Mouse (Mus musculus): ENCODE results near the gene Cstb. TPM values are rescaled to one million over a fixed set of nuclear protein-coding genes. Genes with fewer than 3 reads are reported as not detected.

The Cstb gene
- total and polyA plus RNA-seq, 3 experiments, result 71.9 to 76.7 TPM; not detected in 1

GRCm38 (mm10) chr10:78474759-78475158 lies 49.3 kb downstream of the Cstb start:
- peaks cover 14 to 43% of the 10 kb centered on the region in 2 experiments for H3K4me1 ChIP-seq (ENCODE audit: control insufficient read depth in 1 of 2, insufficient read depth in 2 of 2, low read length in 2 of 2)

DNA sequence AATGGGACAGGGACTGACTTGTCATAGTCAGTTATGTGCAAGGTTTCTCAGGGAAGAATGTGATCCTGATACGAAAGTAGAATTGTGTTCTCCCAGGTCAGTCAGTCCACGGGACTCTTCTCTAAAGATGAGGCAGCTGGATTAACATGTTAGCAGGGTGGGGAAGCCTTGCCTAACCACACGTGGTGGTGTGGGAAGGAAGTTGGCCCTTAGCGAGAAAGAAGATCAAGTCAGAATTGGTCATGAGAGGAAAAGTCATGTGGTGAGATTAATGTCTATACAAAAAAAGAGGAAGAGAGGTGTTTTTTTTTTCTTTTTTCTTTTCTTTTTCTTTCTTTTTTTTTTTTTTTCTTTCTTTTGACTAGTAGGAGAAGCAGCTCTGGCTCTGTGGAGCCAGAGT lies 51.4 kb downstream of the Cstb start:
- Histone ChIP-seq H3K4me1 (ENCODE audit: control insufficient read depth in 1 of 2, insufficient read depth in 2 of 2, low read length in 2 of 2) (peaks cover 7 to 32% of the 10 kb centered on the region in 2 experiments), H3K4me3 (ENCODE audit: control insufficient read depth in 1 of 2, insufficient read depth in 1 of 2, low read depth in 2 of 2, low read length in 2 of 2) (no peak overlapping the region), H3K79me2 (ENCODE audit: control insufficient read depth, insufficient read depth, low read length, poor library complexity) (no peaks in the 10 kb centered on the region; the same call in 1 of the 2 replicates), H3K27me3 (ENCODE audit: control insufficient read depth in 1 of 2, insufficient read depth in 2 of 2, low read length in 2 of 2) (no peaks in the 10 kb centered on the region), H3K9ac (ENCODE audit: control insufficient read depth, low read depth, low read length, poor library complexity, severe bottlenecking) (peak overlapping the region; percentile 42), H3K9me3 (replicated peaks; ENCODE audit: insufficient read depth, low read length) (no peaks in the 10 kb centered on the region), H3K36me3 (ENCODE audit: control insufficient read depth in 1 of 2, insufficient read depth in 2 of 2, low read length in 2 of 2) (peaks cover 0 to 14% of the 10 kb centered on the region in 2 experiments; a peak in 2 of 4 replicates), H3K27ac (ENCODE audit: control insufficient read depth, low read depth, low read length) (peak overlapping the region; percentile 55)
- DNase-seq (ENCODE audit: low read depth, low spot score), result peak; percentile 82
- TF ChIP-seq MAFK (IDR thresholded peaks at IDR 0.05; ENCODE audit: borderline replicate concordance, low read depth, low read length), result no peak
- TF ChIP-seq CTCF (IDR thresholded peaks at IDR 0.05 in 2 of 3, conservative IDR thresholded peaks at IDR 0.05 in 1 of 3; ENCODE audit: control insufficient read depth in 1 of 3, insufficient read depth in 1 of 3, low read depth in 2 of 3, low read length in 3 of 3, poor library complexity in 1 of 3, severe bottlenecking in 1 of 3), result no peak
- no peak for TF ChIP-seq RAD21 (IDR thresholded peaks at IDR 0.05; ENCODE audit: low read depth, low read length)
- TF ChIP-seq POLR2AphosphoS2 (IDR thresholded peaks at IDR 0.05; ENCODE audit: low read length), result no peak
- TF ChIP-seq ZC3H11A (IDR thresholded peaks at IDR 0.05; ENCODE audit: low read depth, low read length), result no peak
- TF ChIP-seq TCF12 (IDR thresholded peaks at IDR 0.05; ENCODE audit: low read depth, low read length), result peak; percentile 38; the same call in 1 of the 2 replicates
- peak; percentile 59; the same call in 1 of the 2 replicates for TF ChIP-seq TBP (IDR thresholded peaks at IDR 0.05; ENCODE audit: low read depth, low read length)
- TF ChIP-seq ZMIZ1 (IDR thresholded peaks at IDR 0.05; ENCODE audit: low read depth, low read length), result no peak
- peak; percentile 98 for TF ChIP-seq ZNF384 (IDR thresholded peaks at IDR 0.05; ENCODE audit: low read depth, low read length)
- TF ChIP-seq POLR2AphosphoS5 (IDR thresholded peaks at IDR 0.05; ENCODE audit: borderline replicate concordance, low read depth, low read length), result no peak
- TF ChIP-seq CHD1 (IDR thresholded peaks at IDR 0.05; ENCODE audit: low read depth, low read length), result no peak
- TF ChIP-seq MEF2A (IDR thresholded peaks at IDR 0.05; ENCODE audit: extremely low read depth, insufficient replicate concordance, low read depth, low read length, poor library complexity, severe bottlenecking), result no peak
- TF ChIP-seq HCFC1 (IDR thresholded peaks at IDR 0.05; ENCODE audit: low read depth, low read length), result peak; percentile 58; the same call in 1 of the 2 replicates
- TF ChIP-seq ETS1 (IDR thresholded peaks at IDR 0.05; ENCODE audit: low read depth, low read length), result peak; percentile 78
- peak; percentile 64; the same call in 1 of the 2 replicates for TF ChIP-seq BHLHE40 (IDR thresholded peaks at IDR 0.05; ENCODE audit: borderline replicate concordance, low read depth, low read length)
- TF ChIP-seq NELFE (IDR thresholded peaks at IDR 0.05; ENCODE audit: low read depth, low read length), result no peak
- no peak for TF ChIP-seq KAT2A (conservative IDR thresholded peaks at IDR 0.05; ENCODE audit: low read depth, low read length)
- peak; percentile 45; the same call in 1 of the 2 replicates for TF ChIP-seq ZKSCAN1 (IDR thresholded peaks at IDR 0.05; ENCODE audit: low read depth, low read length)
- 0 out of 2 replicates have a peak, but pooled peaks have one; percentile 54 for TF ChIP-seq RCOR1 (IDR thresholded peaks at IDR 0.05; ENCODE audit: low read depth, low read length)
- TF ChIP-seq MXI1 (IDR thresholded peaks at IDR 0.05; ENCODE audit: low read depth, low read length), result peak; percentile 96
- peak; percentile 86 for TF ChIP-seq MAX (IDR thresholded peaks at IDR 0.05; ENCODE audit: low read length)
- TF ChIP-seq POLR2A (IDR thresholded peaks at IDR 0.05; ENCODE audit: control insufficient read depth in 1 of 2, insufficient read depth in 1 of 2, low read depth in 1 of 2, low read length in 2 of 2, poor library complexity in 1 of 2), result peak in 1 of 2 experiments; percentile 44; a peak in 1 of 4 replicates
- peak in 1 of 2 experiments; percentile 58; a peak in 1 of 4 replicates for TF ChIP-seq USF2 (IDR thresholded peaks at IDR 0.05; ENCODE audit: borderline replicate concordance in 1 of 2, insufficient read depth in 1 of 2, low read depth in 1 of 2, low read length in 2 of 2)
- TF ChIP-seq SIN3A (IDR thresholded peaks at IDR 0.05; ENCODE audit: low read length), result peak; percentile 83
- TF ChIP-seq CHD2 (IDR thresholded peaks at IDR 0.05; ENCODE audit: low read length), result no peak
- TF ChIP-seq SMC3 (IDR thresholded peaks at IDR 0.05; ENCODE audit: low read depth, low read length), result no peak
- TF ChIP-seq MYC (IDR thresholded peaks at IDR 0.05; ENCODE audit: low read depth, low read length), result peak; percentile 96

More at GRCm38 (mm10) chr10:78474759-78475158, 49.3 kb downstream of the Cstb start:
- Histone ChIP-seq H3K36me3 (ENCODE audit: control insufficient read depth in 1 of 2, insufficient read depth in 2 of 2, low read length in 2 of 2) (peaks cover 0 to 8% of the 10 kb centered on the region in 2 experiments; a peak in 2 of 4 replicates), H3K27me3 (ENCODE audit: control insufficient read depth in 1 of 2, insufficient read depth in 2 of 2, low read length in 2 of 2) (no peaks in the 10 kb centered on the region), H3K79me2 (ENCODE audit: control insufficient read depth, insufficient read depth, low read length, poor library complexity) (no peaks in the 10 kb centered on the region), H3K4me3 (ENCODE audit: control insufficient read depth in 1 of 2, insufficient read depth in 1 of 2, low read depth in 2 of 2, low read length in 2 of 2) (no peak overlapping the region), H3K9me3 (replicated peaks; ENCODE audit: insufficient read depth, low read length) (no peaks in the 10 kb centered on the region), H3K9ac (ENCODE audit: control insufficient read depth, low read depth, low read length, poor library complexity, severe bottlenecking) (no peak overlapping the region), H3K27ac (ENCODE audit: control insufficient read depth, low read depth, low read length) (no peak overlapping the region)
- TF ChIP-seq GABPA (IDR thresholded peaks at IDR 0.05; ENCODE audit: low read depth, low read length), result no peak
- no peak for TF ChIP-seq MYB (IDR thresholded peaks at IDR 0.05; ENCODE audit: low read depth, low read length)
- TF ChIP-seq GATA1 (IDR thresholded peaks at IDR 0.05; ENCODE audit: low read depth, low read length), result no peak
- no peak for TF ChIP-seq TAL1 (IDR thresholded peaks at IDR 0.05; ENCODE audit: low read length)
- TF ChIP-seq MXI1 (IDR thresholded peaks at IDR 0.05; ENCODE audit: low read depth, low read length), result no peak
- no peak for TF ChIP-seq RAD21 (IDR thresholded peaks at IDR 0.05; ENCODE audit: low read depth, low read length)
- TF ChIP-seq CHD2 (IDR thresholded peaks at IDR 0.05; ENCODE audit: low read length), result no peak
- no peak for TF ChIP-seq POLR2A (IDR thresholded peaks at IDR 0.05; ENCODE audit: control insufficient read depth in 1 of 2, insufficient read depth in 1 of 2, low read depth in 1 of 2, low read length in 2 of 2, poor library complexity in 1 of 2)
- no peak for TF ChIP-seq MEF2A (IDR thresholded peaks at IDR 0.05; ENCODE audit: extremely low read depth, insufficient replicate concordance, low read depth, low read length, poor library complexity, severe bottlenecking)
- no peak for TF ChIP-seq MAFK (IDR thresholded peaks at IDR 0.05; ENCODE audit: borderline replicate concordance, low read depth, low read length)
- no peak for TF ChIP-seq EP300 (IDR thresholded peaks at IDR 0.05; ENCODE audit: low read depth in 1 of 2, low read length in 2 of 2)
- DNase-seq (ENCODE audit: low read depth, low spot score), result no peak
